Mouse (Mus musculus) Patski (cell line): Measurements from ENCODE around the gene Prl2a1. TPM values are rescaled to one million over a fixed set of nuclear protein-coding genes. Genes with fewer than 3 reads are reported as not detected.
"Not testable (repeated sequence)": the region's sequence is repeated elsewhere in the genome, so short reads cannot be mapped to it uniquely, and the experiment has no call there.

Experiments used
- ATAC-seq: fragments of 100-300 bp; one replicate; pipeline ENCODE4 v1.8.0; 2021
- CTCF ChIA-PET: fragments of 350-600 bp; sonication (Branson Sonifier 250); formaldehyde crosslinking; loops from one replicate; lab custom pipeline; 2022; ENCODE audit warnings: inconsistent platforms; lab: Charles Lee
- POLR2A ChIA-PET: fragments of 350-600 bp; sonication (Branson Sonifier 250); formaldehyde crosslinking; loops from one replicate; lab custom pipeline; 2022; ENCODE audit warnings: antibody characterized with exemption, inconsistent platforms; lab: Charles Lee
- DNase-seq: peaks from one replicate; pipeline ENCODE4 v3.0.0-alpha.2; 2011; ENCODE audit warnings: low read depth, low spot score
- H3K27me3 ChIP-seq: fragments of 371-371 bp; one replicate; pipeline ENCODE4 v1.5.1; 2021
- CTCF ChIP-seq: fragments of 100-300 bp; IDR thresholded peaks from one replicate; pipeline ENCODE4 v1.5.1; 2021
- in situ Hi-C: fragments of 300-500 bp; cut with MboI; formaldehyde crosslinking; loops from 3 replicates; pipeline ENCODE4 v1.11.1; 2018; ENCODE audit warnings: low pct_unique_long_range_greater_than_20kb, mixed read lengths
- polyA plus RNA-seq: library from polyadenylated mRNA; unstranded; gene quantifications from one replicate; pipeline ENCODE4 v1.2.3, GENCODE M21; 2021

Prl2a1 gene
- polyA plus RNA-seq, result not detected

GRCm38 (mm10) chr13:27801354-27801753 lies at the start of gene Prl2a1:
Gene Prl2a1 (plus strand): TSS chr13:27801654.
- no peaks in the 10 kb centered on the region for H3K27me3 ChIP-seq
- DNase-seq (no peak), ATAC-seq (no peak)
- in situ Hi-C loops, result no loop called here
- ChIA-PET POLR2A (no interaction called here), CTCF (no interaction called here)
- TF ChIP-seq CTCF, result no peak

DNA sequence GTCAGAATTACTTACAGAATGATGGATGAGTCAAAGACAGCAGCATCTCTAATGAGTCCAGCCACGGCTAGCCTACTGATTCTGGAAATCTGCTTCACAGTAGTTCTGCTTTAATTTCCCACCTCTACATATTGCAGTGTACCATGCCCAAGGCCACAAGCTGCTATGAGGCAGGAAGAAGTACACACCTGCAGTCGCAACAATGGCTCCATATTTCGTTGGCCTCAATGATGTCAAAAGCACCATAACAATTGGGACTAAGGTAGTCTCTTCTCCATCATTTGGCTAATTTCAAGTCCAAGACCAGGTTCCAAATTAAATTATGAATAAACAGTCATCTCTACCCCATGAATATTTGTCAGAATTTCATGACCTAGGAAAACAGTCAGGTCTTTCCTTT lies 20.8 kb upstream of the Prl2a1 start, which contains the start of gene Prl7c1:
Gene Prl7c1, minus strand, starts transcription at position 101 of the 400 bp plus-strand sequence.
- in situ Hi-C loops, DNase-seq, ATAC-seq, H3K27me3 ChIP-seq, POLR2A ChIA-PET, CTCF ChIA-PET: not testable (repeated sequence)

DNA sequence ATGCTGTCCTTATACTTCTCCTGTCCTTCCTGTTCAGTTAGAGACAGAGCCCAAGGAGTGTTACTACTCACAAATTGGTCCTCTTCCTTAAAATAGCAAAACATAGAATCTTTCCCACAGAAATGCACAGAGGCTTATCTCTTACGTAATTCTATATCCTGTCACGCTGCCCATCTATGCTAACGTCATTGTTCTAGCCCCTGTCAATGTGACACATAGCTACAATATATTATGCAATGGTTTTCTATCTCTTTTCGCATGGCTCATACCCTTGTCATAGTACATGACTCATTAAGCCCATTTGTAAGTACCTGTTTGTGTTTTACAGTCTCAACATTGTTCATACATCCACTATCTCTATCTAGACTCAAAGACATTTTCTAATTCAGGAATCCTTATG lies 2.2 kb upstream of the Prl2a1 start:
- no peaks in the 10 kb centered on the region for H3K27me3 ChIP-seq
- TF ChIP-seq CTCF, result no peak
- no peak for DNase-seq
- POLR2A ChIA-PET, result no interaction called here
- in situ Hi-C loops, result no loop called here
- no peak for ATAC-seq
- CTCF ChIA-PET, result interaction anchor here (1.0 kb wide), 1 partner anchor 11 kb away, joined by 3 read pairs; no protein-coding TSS in a partner anchor

GRCm38 (mm10) chr13:27802765-27803164 lies 1.3 kb downstream of the Prl2a1 start:
- TF ChIP-seq CTCF, result no peak
- in situ Hi-C loops, result no loop called here
- ChIA-PET CTCF (interaction anchor here (1.1 kb wide), 1 partner anchor 10 kb away, joined by 3 read pairs; no protein-coding TSS in a partner anchor), POLR2A (no interaction called here)
- no peak for ATAC-seq
- H3K27me3 ChIP-seq, result no peaks in the 10 kb centered on the region
- DNase-seq, result no peak

DNA sequence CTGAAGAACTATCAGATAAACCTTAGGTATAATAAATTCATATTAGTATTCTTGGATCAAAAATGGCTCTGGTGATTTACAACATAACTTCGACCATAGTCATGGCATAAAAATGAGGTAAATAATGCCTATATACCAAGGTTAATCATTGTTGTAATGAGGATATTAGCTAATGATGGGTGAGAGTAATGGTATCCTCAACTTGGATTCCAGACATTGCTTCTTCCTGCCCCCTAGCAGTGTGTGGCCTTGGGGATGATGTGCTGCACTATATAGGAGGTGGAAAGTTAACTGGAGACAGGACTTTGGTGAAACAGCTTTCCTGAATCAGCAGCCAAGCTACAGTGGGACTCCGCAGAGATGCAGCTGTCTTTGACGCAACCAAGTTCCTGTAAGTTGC lies 47.6 kb downstream of the Prl2a1 start, which contains the start of gene Prl2c1:
Gene Prl2c1, plus strand, starts transcription at position 301 of the 400 bp plus-strand sequence.
- CTCF ChIA-PET, result no interaction called here
- ATAC-seq (no peak), DNase-seq (no peak)
- H3K27me3 ChIP-seq, result no peaks in the 10 kb centered on the region
- POLR2A ChIA-PET, result no interaction called here
- no peak for TF ChIP-seq CTCF
- in situ Hi-C loops, result no loop called here

Other genes starting within 250 kb of the Prl2a1 start
- gene Prl8a9, start 237.0 kb upstream of the Prl2a1 start, polyA plus RNA-seq, result not detected
- not detected for gene Prl8a1, start 219.5 kb upstream of the Prl2a1 start, polyA plus RNA-seq
- not detected for gene Prl7b1, start 191.1 kb upstream of the Prl2a1 start, polyA plus RNA-seq
- gene Prl7a1, start 159.2 kb upstream of the Prl2a1 start, polyA plus RNA-seq, result 0.31 TPM
- 0.13 TPM for gene Prl7a2, start 133.6 kb upstream of the Prl2a1 start, polyA plus RNA-seq
- not detected for gene Prl7d1, start 84.9 kb upstream of the Prl2a1 start, polyA plus RNA-seq
- gene Prl7c1, start 20.9 kb upstream of the Prl2a1 start, polyA plus RNA-seq, result not detected
- gene Prl2c1, start 47.7 kb downstream of the Prl2a1 start, polyA plus RNA-seq, result not detected
- gene Prl4a1, start 214.6 kb downstream of the Prl2a1 start, polyA plus RNA-seq, result not detected